Mouse (Mus musculus) ES-Bruce4 (cell line): Measurements from ENCODE around the gene Ccr1l1.
"Not testable (repeated sequence)": the region's sequence is repeated elsewhere in the genome, so short reads cannot be mapped to it uniquely, and the experiment has no call there.

Source experiments
- CTCF ChIP-seq: IDR thresholded peaks from one replicate; pipeline ENCODE4 v1.8.1; 2011; ENCODE audit warnings: low read depth, low read length
- EP300 ChIP-seq: IDR thresholded peaks from 2 replicates; pipeline ENCODE4 v1.6.1; 2011; ENCODE audit warnings: low read depth, low read length; ENCODE audit not compliant: insufficient read depth
- POLR2A ChIP-seq: IDR thresholded peaks from one replicate; pipeline ENCODE4 v1.8.1; 2011; ENCODE audit warnings: low read length; ENCODE audit not compliant: insufficient read depth

DNA sequence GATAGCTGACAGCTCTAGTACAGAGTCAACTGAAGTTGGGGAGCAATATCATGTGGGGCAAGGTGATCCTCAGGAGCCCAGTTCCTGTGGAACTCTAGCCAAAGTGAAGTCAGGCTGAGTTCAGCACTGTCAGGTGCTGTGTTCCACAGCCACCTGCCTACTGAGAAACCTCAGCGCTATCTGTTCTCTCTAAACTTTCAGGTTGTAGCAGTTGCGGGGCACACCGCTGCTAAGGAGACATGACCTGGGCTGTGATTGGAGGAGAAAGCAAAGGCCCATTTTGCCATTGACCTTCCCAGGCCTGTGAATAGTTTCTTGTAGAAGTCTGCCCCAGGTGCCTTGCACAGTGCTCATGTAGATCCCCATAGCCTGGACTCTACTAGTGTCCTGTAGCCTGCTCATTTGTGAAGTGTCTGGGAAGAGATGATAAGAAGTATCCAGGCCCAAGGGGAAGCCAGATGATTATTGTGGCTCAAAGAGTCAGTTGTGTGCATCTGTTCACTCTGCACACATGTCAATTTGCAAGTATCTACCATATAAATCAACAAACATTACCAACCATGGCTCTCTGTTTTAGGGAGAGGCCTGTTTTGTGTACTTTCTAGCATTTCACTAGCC, 2.8 kb upstream of the Ccr1l1 start:
- not testable (repeated sequence) for TF ChIP-seq CTCF, EP300, POLR2A
